Mouse (Mus musculus): ENCODE data around the gene Tmem45b. TPM values are rescaled to one million over a fixed set of nuclear protein-coding genes. Genes with fewer than 3 reads are reported as not detected.

Tmem45b gene
- polyA plus RNA-seq, 1 experiment, result 67.2 TPM

- Histone ChIP-seq H3K27ac (ENCODE audit: insufficient read depth, low read depth, low read length) (no peak overlapping the region), H3K4me3 (ENCODE audit: insufficient read depth, low read depth, low read length) (no peak overlapping the region), H3K27me3 (replicated peaks; ENCODE audit: control insufficient read depth, insufficient read depth, low read length) (no peaks in the 10 kb centered on the region), H3K36me3 (ENCODE audit: control insufficient read depth, insufficient read depth, low read length) (peaks cover 18% of the 10 kb centered on the region), H3K4me1 (ENCODE audit: control insufficient read depth, insufficient read depth, low read length) (no peaks in the 10 kb centered on the region)
- TF ChIP-seq CTCF (conservative IDR thresholded peaks at IDR 0.05; ENCODE audit: insufficient read depth, insufficient read length, low read depth, low read length), result no peak
- TF ChIP-seq POLR2A (IDR thresholded peaks at IDR 0.05; ENCODE audit: low read depth, low read length), result no peak
- DNase-seq, result no peak
- 90% methylated on average over 4 of the region's 4 CpGs for WGBS
These were observed 52.1 kb downstream of the Tmem45b start for GRCm38 (mm10) chr9:31412165-31412564.

GRCm38 (mm10) chr9:31405217-31405616, 59.0 kb downstream of the Tmem45b start:
- peak; percentile 78 for TF ChIP-seq CTCF (conservative IDR thresholded peaks at IDR 0.05; ENCODE audit: insufficient read depth, insufficient read length, low read depth, low read length)
- no peak for TF ChIP-seq POLR2A (IDR thresholded peaks at IDR 0.05; ENCODE audit: low read depth, low read length)
- no peaks in the 10 kb centered on the region for H3K4me1 ChIP-seq (ENCODE audit: control insufficient read depth, insufficient read depth, low read length)
- H3K27me3 ChIP-seq (replicated peaks; ENCODE audit: control insufficient read depth, insufficient read depth, low read length), result no peaks in the 10 kb centered on the region
- peaks cover 17% of the 10 kb centered on the region for H3K36me3 ChIP-seq (ENCODE audit: control insufficient read depth, insufficient read depth, low read length)
- no peak overlapping the region for H3K27ac ChIP-seq (ENCODE audit: insufficient read depth, low read depth, low read length)
- H3K4me3 ChIP-seq (ENCODE audit: insufficient read depth, low read depth, low read length), result no peak overlapping the region
- peak; percentile 56 for DNase-seq
- 61% methylated on average over 6 of the region's 6 CpGs for WGBS

- no peaks in the 10 kb centered on the region for H3K4me1 ChIP-seq (ENCODE audit: control insufficient read depth, insufficient read depth, low read length)
- no peak overlapping the region for H3K27ac ChIP-seq (ENCODE audit: insufficient read depth, low read depth, low read length)
- WGBS, result 70% methylated on average over 2 of the region's 2 CpGs
- DNase-seq, result no peak
- H3K27me3 ChIP-seq (replicated peaks; ENCODE audit: control insufficient read depth, insufficient read depth, low read length), result no peaks in the 10 kb centered on the region
- TF ChIP-seq CTCF (conservative IDR thresholded peaks at IDR 0.05; ENCODE audit: insufficient read depth, insufficient read length, low read depth, low read length), result no peak
- no peak for TF ChIP-seq POLR2A (IDR thresholded peaks at IDR 0.05; ENCODE audit: low read depth, low read length)
- peaks cover 12% of the 10 kb centered on the region for H3K36me3 ChIP-seq (ENCODE audit: control insufficient read depth, insufficient read depth, low read length)
- H3K4me3 ChIP-seq (ENCODE audit: insufficient read depth, low read depth, low read length), result no peak overlapping the region
These were observed 60.0 kb downstream of the Tmem45b start for GRCm38 (mm10) chr9:31404311-31404710.

- no peak overlapping the region for H3K4me3 ChIP-seq (ENCODE audit: insufficient read depth, low read depth, low read length)
- H3K27ac ChIP-seq (ENCODE audit: insufficient read depth, low read depth, low read length), result no peak overlapping the region
- WGBS, result 50% methylated on average over 4 of the region's 4 CpGs
- TF ChIP-seq POLR2A (IDR thresholded peaks at IDR 0.05; ENCODE audit: low read depth, low read length) (no peak), CTCF (conservative IDR thresholded peaks at IDR 0.05; ENCODE audit: insufficient read depth, insufficient read length, low read depth, low read length) (peak; percentile 85)
- no peaks in the 10 kb centered on the region for H3K4me1 ChIP-seq (ENCODE audit: control insufficient read depth, insufficient read depth, low read length)
- H3K36me3 ChIP-seq (ENCODE audit: control insufficient read depth, insufficient read depth, low read length), result peaks cover 8% of the 10 kb centered on the region
- no peaks in the 10 kb centered on the region for H3K27me3 ChIP-seq (replicated peaks; ENCODE audit: control insufficient read depth, insufficient read depth, low read length)
- DNase-seq, result peak; percentile 65
These were observed 63.8 kb downstream of the Tmem45b start for GRCm38 (mm10) chr9:31400441-31400840.

GRCm38 (mm10) chr9:31387206-31387605, 77.1 kb downstream of the Tmem45b start:
- Histone ChIP-seq H3K4me1 (ENCODE audit: control insufficient read depth, insufficient read depth, low read length) (peaks cover 2% of the 10 kb centered on the region; the same call in 1 of the 2 replicates), H3K27me3 (replicated peaks; ENCODE audit: control insufficient read depth, insufficient read depth, low read length) (no peaks in the 10 kb centered on the region), H3K27ac (ENCODE audit: insufficient read depth, low read depth, low read length) (no peak overlapping the region), H3K4me3 (ENCODE audit: insufficient read depth, low read depth, low read length) (no peak overlapping the region; the same call in 1 of the 2 replicates), H3K36me3 (ENCODE audit: control insufficient read depth, insufficient read depth, low read length) (peaks cover under 1% of the 10 kb centered on the region; the same call in 1 of the 2 replicates)
- WGBS, result 88% methylated on average over 5 of the region's 5 CpGs
- TF ChIP-seq POLR2A (IDR thresholded peaks at IDR 0.05; ENCODE audit: low read depth, low read length), result no peak
- no peak for TF ChIP-seq CTCF (conservative IDR thresholded peaks at IDR 0.05; ENCODE audit: insufficient read depth, insufficient read length, low read depth, low read length)
- DNase-seq, result no peak

GRCm38 (mm10) chr9:31386368-31387180, 77.7 kb downstream of the Tmem45b start:
- WGBS, result 8% methylated on average over 44 of the region's 44 CpGs
- H3K4me1 ChIP-seq (ENCODE audit: control insufficient read depth, insufficient read depth, low read length), result peaks cover 2% of the 10 kb centered on the region; the same call in 1 of the 2 replicates
- peak overlapping the region; percentile 89 for H3K4me3 ChIP-seq (ENCODE audit: insufficient read depth, low read depth, low read length)
- no peaks in the 10 kb centered on the region; the same call in 1 of the 2 replicates for H3K36me3 ChIP-seq (ENCODE audit: control insufficient read depth, insufficient read depth, low read length)
- DNase-seq, result no peak
- TF ChIP-seq POLR2A (IDR thresholded peaks at IDR 0.05; ENCODE audit: low read depth, low read length), result no peak
- no peak for TF ChIP-seq CTCF (conservative IDR thresholded peaks at IDR 0.05; ENCODE audit: insufficient read depth, insufficient read length, low read depth, low read length)
- H3K27me3 ChIP-seq (replicated peaks; ENCODE audit: control insufficient read depth, insufficient read depth, low read length), result no peaks in the 10 kb centered on the region
- no peak overlapping the region for H3K27ac ChIP-seq (ENCODE audit: insufficient read depth, low read depth, low read length)

GRCm38 (mm10) chr9:31385947-31386354, 78.3 kb downstream of the Tmem45b start, which contains the start of gene Nfrkb:
Gene Nfrkb, plus strand, starts transcription at chr9:31386192.
- TF ChIP-seq POLR2A (IDR thresholded peaks at IDR 0.05; ENCODE audit: low read depth, low read length), result peak; percentile 83
- TF ChIP-seq CTCF (conservative IDR thresholded peaks at IDR 0.05; ENCODE audit: insufficient read depth, insufficient read length, low read depth, low read length), result no peak
- Histone ChIP-seq H3K27ac (ENCODE audit: insufficient read depth, low read depth, low read length) (no peak within 1 kb of the TSS), H3K4me1 (ENCODE audit: control insufficient read depth, insufficient read depth, low read length) (peaks cover 2% of the 10 kb centered on the region; the same call in 1 of the 2 replicates), H3K36me3 (ENCODE audit: control insufficient read depth, insufficient read depth, low read length) (no peaks in the 10 kb centered on the region), H3K27me3 (replicated peaks; ENCODE audit: control insufficient read depth, insufficient read depth, low read length) (no peaks in the 10 kb centered on the region), H3K4me3 (ENCODE audit: insufficient read depth, low read depth, low read length) (peak within 1 kb of the TSS; percentile 89)
- WGBS, result 1% methylated on average over 46 of the region's 46 CpGs
- peak; percentile 97 for DNase-seq
